Mouse (Mus musculus) cerebellum, adult 2 months (tissue): ENCODE data around the gene C730034F03Rik. TPM values are rescaled to one million over a fixed set of nuclear protein-coding genes. Genes with fewer than 3 reads are reported as not detected.

Experiments used
- DNase-seq, 2 experiments: peaks; one replicate each; pipeline ENCODE4 v3.0.0; 2021
- H3K27ac ChIP-seq: fragments of 200-500 bp; 2 replicates; pipeline ENCODE4 v1.5.1; 2012; ENCODE audit warnings: low read length, control low read depth, inconsistent platforms; ENCODE audit not compliant: insufficient read depth
- H3K27me3 ChIP-seq: fragments of 200-500 bp; 2 replicates; pipeline ENCODE4 v1.6.1; 2012; ENCODE audit warnings: inconsistent platforms, mild to moderate bottlenecking, low read length, moderate library complexity; ENCODE audit not compliant: control insufficient read depth, insufficient read depth
- H3K4me1 ChIP-seq: fragments of 200-500 bp; 2 replicates; pipeline ENCODE4 v1.6.1; 2011; ENCODE audit warnings: low read length; ENCODE audit not compliant: control insufficient read depth, insufficient read depth
- H3K4me3 ChIP-seq: fragments of 200-500 bp; replicated peaks from 2 replicates; pipeline ENCODE3; 2011; ENCODE audit warnings: mild to moderate bottlenecking, low read depth, low read length, control low read depth; ENCODE audit not compliant: insufficient read depth
- CTCF ChIP-seq: fragments of 200-500 bp; IDR thresholded peaks from 2 replicates; pipeline ENCODE4 v1.5.1; 2011; ENCODE audit warnings: low read depth, mild to moderate bottlenecking, control low read depth, low read length, moderate library complexity, borderline replicate concordance; ENCODE audit not compliant: insufficient read depth
- POLR2A ChIP-seq: fragments of 200-500 bp; IDR thresholded peaks from 2 replicates; pipeline ENCODE4 v1.6.1; 2011; ENCODE audit warnings: low read length, control low read depth, borderline replicate concordance; ENCODE audit not compliant: insufficient read depth
- WGBS: fragments of 180-500 bp; shearing (Covaris S2); methylation state at CpG from one replicate; pipeline ENCODE4 v1.1.7; 2018; 5-methylcytosine and 5-hydroxymethylcytosine counted together
- polyA plus RNA-seq: library from polyadenylated mRNA; depleted of rRNA; stranded (reverse); fragments of >200 nt; gene quantifications from 2 replicates; pipeline ENCODE4 v1.2.3, GENCODE M21; 2012

Gene C730034F03Rik
- polyA plus RNA-seq, 1 experiment: 4.2 TPM

DNA sequence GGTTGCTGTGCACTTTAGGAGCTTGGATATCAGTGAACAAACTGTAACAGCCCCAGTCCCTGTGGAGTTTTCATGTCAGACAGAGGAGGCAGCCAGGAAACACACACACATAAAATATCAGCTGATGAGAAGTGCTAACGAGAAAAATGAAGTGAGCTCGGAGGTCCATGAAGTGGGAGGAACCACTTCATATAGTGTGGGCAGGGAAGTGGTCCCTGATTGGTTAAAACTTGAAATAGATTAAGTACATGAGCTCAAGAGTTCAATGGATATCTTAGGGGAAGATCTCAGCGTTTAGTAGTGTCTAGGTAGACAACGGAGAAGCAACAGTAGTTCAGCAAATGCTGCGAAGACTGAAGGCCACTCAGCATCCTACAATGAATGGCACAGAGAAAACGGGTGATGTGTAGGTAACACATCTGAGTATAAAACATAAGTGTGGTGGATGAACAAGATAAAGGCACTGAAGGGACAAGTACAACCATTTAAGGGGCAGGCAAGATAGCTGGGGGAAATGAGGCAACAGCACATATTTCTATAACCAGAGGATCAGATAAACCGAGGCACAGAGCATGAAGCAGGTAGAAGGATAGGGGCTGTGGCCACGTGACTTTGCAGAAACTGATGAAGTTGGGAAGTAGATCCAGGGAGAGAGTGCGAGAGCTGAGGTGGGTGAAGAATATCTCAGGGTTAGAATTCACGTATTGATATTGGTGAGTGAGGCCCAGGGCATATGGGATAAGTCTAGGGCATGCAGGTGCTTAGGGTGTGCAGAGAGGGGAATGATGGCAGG is 24.4 kb upstream of the C730034F03Rik start:
- no peak overlapping the region for H3K27ac ChIP-seq
- no peak overlapping the region for H3K4me3 ChIP-seq
- H3K4me1 ChIP-seq: no peaks in the 10 kb centered on the region
- WGBS: 81% methylated on average over 10 of the region's 10 CpGs
- no peak for DNase-seq
- no peaks in the 10 kb centered on the region for H3K27me3 ChIP-seq
- TF ChIP-seq POLR2A: no peak
- no peak for TF ChIP-seq CTCF

DNA sequence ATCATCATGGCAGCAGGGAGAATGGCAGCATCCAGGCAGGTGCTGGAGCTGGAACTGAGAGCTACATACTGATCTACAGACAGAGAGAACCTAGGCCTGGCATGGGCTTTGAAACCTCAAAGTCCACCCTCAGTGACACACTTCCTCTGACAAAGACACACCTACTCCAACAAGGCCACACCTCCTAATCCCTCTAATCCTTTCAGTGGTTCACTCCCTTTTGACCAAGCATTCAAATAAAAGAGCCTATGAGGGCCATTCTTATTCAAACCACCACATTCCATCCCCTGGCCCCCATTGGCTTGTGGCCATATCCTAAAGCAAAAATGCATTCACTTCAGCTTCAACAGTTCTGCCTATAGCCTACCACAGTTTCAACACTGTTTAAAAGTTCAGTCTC is 22.7 kb upstream of the C730034F03Rik start:
- no peaks in the 10 kb centered on the region for H3K27me3 ChIP-seq
- DNase-seq: no peak

DNA sequence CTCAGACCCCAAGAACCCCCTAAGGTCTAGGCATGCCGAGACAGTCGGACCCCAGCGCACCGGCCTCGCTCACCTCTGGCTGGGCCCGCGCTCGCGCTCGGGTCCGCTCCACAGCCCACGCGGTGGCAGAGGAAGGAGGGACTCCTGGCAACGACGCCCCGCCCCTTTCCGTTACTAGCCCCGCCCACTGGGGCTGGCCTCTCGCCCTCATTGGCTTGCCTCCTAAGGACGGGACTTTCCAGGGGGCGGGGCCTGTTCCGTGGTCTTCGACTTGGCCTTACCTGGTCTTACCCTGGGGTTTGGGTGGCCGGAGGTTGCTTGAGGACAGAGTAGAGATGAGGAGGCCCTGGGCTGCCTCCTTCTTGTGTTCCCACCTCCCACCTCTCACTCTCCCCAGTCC is 19.3 kb upstream of the C730034F03Rik start, which contains the start of gene Syce3:
Syce3 (minus strand) TSS at position 386 of the 400 bp plus-strand sequence.
- no peak for DNase-seq
- TF ChIP-seq POLR2A: no peak
- no peak for TF ChIP-seq CTCF
- H3K4me3 ChIP-seq: no peak within 1 kb of the TSS
- H3K27ac ChIP-seq: no peak within 1 kb of the TSS
- H3K27me3 ChIP-seq: no peaks in the 10 kb centered on the region
- 90% methylated on average over 24 of the region's 24 CpGs for WGBS
- H3K4me1 ChIP-seq: no peaks in the 10 kb centered on the region; the same call in 1 of the 2 replicates

More for the DNA sequence above, 22.7 kb upstream of the C730034F03Rik start:
- no peaks in the 10 kb centered on the region for H3K4me1 ChIP-seq
- H3K4me3 ChIP-seq: no peak overlapping the region
- no peak overlapping the region for H3K27ac ChIP-seq
- TF ChIP-seq POLR2A: no peak
- TF ChIP-seq CTCF: no peak

DNA sequence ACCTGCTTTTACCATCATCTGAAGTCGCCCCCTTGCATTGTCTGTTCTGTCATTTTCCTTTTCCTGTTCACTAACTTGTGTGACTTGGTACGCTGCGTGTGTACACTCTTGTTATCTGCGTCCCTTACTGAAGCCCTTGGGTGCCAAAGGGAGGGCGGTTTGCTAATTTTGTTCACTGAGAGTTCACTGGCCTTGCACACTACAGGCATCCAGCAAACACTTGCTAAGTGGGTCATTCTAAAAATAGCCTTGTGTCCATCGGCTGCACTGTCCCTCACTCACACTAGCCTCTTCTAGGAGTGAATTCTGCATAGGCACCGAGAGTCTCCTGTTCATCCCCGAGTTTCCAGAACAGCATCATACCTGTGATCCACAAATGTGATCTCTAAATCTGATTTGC is 14.1 kb upstream of the C730034F03Rik start:
- peak; percentile 50 to 62 for DNase-seq
- 14% methylated on average over 8 of the region's 8 CpGs for WGBS
- peak overlapping the region; percentile 8 for H3K4me3 ChIP-seq
- H3K27ac ChIP-seq: peak overlapping the region; percentile 87
- peaks cover 9% of the 10 kb centered on the region for H3K4me1 ChIP-seq
- H3K27me3 ChIP-seq: no peaks in the 10 kb centered on the region
- TF ChIP-seq CTCF: no peak
- TF ChIP-seq POLR2A: no peak

DNA sequence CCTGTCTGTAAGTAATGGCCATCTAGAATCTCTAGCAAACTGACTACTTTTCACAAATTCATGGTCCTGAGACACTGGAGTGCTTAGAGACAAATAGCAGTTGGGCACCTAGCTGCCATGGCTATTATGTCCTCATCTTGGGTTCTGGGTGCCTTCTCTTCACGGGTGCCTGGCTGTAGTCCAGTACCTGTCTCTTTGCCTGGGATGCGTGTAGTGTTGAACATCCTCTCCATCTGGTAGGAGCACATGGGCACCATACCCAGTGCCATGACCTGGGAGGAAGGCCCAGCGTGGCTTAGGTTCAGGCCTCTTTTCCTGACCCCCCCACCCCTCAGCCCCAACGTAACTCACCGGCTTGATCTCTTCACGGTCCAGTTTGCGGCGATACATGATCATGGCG is 7.5 kb upstream of the C730034F03Rik start:
- H3K27me3 ChIP-seq: no peaks in the 10 kb centered on the region
- H3K4me3 ChIP-seq: no peak overlapping the region
- H3K27ac ChIP-seq: no peak overlapping the region
- TF ChIP-seq POLR2A: no peak
- TF ChIP-seq CTCF: no peak
- DNase-seq: peak; percentile 39 to 52
- H3K4me1 ChIP-seq: peaks cover 6% of the 10 kb centered on the region
- WGBS: 52% methylated on average over 9 of the region's 9 CpGs

- Histone ChIP-seq H3K4me3 (no peak overlapping the region), H3K27me3 (no peaks in the 10 kb centered on the region), H3K4me1 (peaks cover 6% of the 10 kb centered on the region), H3K27ac (no peak overlapping the region)
- peak in 1 of 2 experiments; percentile 10 for DNase-seq
- no peak for TF ChIP-seq CTCF
- TF ChIP-seq POLR2A: no peak
- WGBS: 72% methylated on average over 8 of the region's 8 CpGs
Measured at GRCm38 (mm10) chr15:89424621-89425020, 4.8 kb upstream of the C730034F03Rik start.

GRCm38 (mm10) chr15:89425711-89426121 is 3.7 kb upstream of the C730034F03Rik start, which contains the start of gene Cpt1b:
Cpt1b (minus strand) TSS chr15:89425863.
- 46% methylated on average over 6 of the region's 6 CpGs for WGBS
- TF ChIP-seq POLR2A (no peak), CTCF (no peak)

DNA sequence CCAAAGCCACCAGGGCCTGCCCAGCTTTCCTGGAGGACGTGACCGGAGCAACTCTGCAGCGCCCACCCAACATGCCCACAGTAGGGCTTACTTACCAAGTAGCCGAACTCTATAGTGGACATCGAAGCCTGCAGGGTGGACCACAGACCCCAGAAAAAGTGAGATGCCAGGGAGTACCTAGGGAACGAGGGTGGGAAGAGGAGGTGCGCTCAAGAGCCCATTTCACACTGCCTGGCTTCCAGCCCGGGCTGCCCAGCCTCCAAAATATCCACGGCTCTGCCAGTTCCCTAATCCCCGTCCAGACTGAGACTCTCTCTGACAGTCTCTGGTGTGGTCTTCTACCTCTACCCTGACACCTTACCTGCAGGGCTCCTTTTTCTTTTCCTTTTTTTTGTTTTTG is 2.7 kb upstream of the C730034F03Rik start:
- TF ChIP-seq CTCF (no peak), POLR2A (no peak)
- H3K27me3 ChIP-seq: no peaks in the 10 kb centered on the region
- WGBS: 68% methylated on average over 10 of the region's 10 CpGs
- DNase-seq: peak in 1 of 2 experiments; percentile 15
- no peak overlapping the region for H3K27ac ChIP-seq
- no peak overlapping the region for H3K4me3 ChIP-seq
- peaks cover 8% of the 10 kb centered on the region for H3K4me1 ChIP-seq

More at GRCm38 (mm10) chr15:89425711-89426121, 3.7 kb upstream of the C730034F03Rik start, which contains the start of gene Cpt1b:
- DNase-seq: peak in 1 of 2 experiments; percentile 22
- H3K27me3 ChIP-seq: no peaks in the 10 kb centered on the region
- no peak within 1 kb of the TSS for H3K27ac ChIP-seq
- no peak within 1 kb of the TSS for H3K4me3 ChIP-seq
- peaks cover 6% of the 10 kb centered on the region for H3K4me1 ChIP-seq
